Mouse (Mus musculus) forebrain, embryonic 13.5 days (tissue): ENCODE results near the gene Amdhd2. TPM values are rescaled to one million over a fixed set of nuclear protein-coding genes. Genes with fewer than 3 reads are reported as not detected.

ENCODE experiments used
- ATAC-seq: fragments of 200-750 bp; cut with Nextera tagmentation; 2 replicates; pipeline ENCODE4 v1.8.0; 2017
- H3K27ac ChIP-seq: fragments of 300-500 bp; sonication (generic); 2 replicates; pipeline ENCODE4 v1.5.1; 2015; ENCODE audit warnings: inconsistent platforms, mild to moderate bottlenecking, moderate library complexity
- H3K27me3 ChIP-seq: fragments of 300-500 bp; sonication (generic); 2 replicates; pipeline ENCODE4 v1.6.1; 2015; ENCODE audit warnings: mild to moderate bottlenecking, inconsistent platforms
- H3K36me3 ChIP-seq: fragments of 300-500 bp; sonication (generic); 2 replicates; pipeline ENCODE4 v1.6.1; 2015; ENCODE audit warnings: mild to moderate bottlenecking, inconsistent platforms; ENCODE audit not compliant: poor library complexity, severe bottlenecking
- H3K4me1 ChIP-seq: fragments of 300-500 bp; sonication (generic); 2 replicates; pipeline ENCODE4 v1.6.1; 2015; ENCODE audit warnings: inconsistent platforms
- H3K4me2 ChIP-seq: fragments of 300-500 bp; sonication (generic); 2 replicates; pipeline ENCODE4 v1.6.1; 2015; ENCODE audit warnings: inconsistent platforms, mild to moderate bottlenecking, moderate library complexity
- H3K4me3 ChIP-seq: fragments of 300-500 bp; sonication (generic); 2 replicates; pipeline ENCODE4 v1.5.1; 2015; ENCODE audit warnings: mild to moderate bottlenecking, inconsistent platforms
- H3K9ac ChIP-seq: fragments of 300-500 bp; sonication (generic); 2 replicates; pipeline ENCODE4 v1.6.1; 2015; ENCODE audit warnings: mild to moderate bottlenecking, inconsistent platforms
- H3K9me3 ChIP-seq: fragments of 300-500 bp; sonication (generic); replicated peaks from 2 replicates; pipeline ENCODE4 v1.6.1; 2016; ENCODE audit warnings: inconsistent platforms
- WGBS: fragments of 180-500 bp; shearing (Covaris S2); methylation state at CpG from one replicate; pipeline ENCODE4 v1.1.7; 2015; 5-methylcytosine and 5-hydroxymethylcytosine counted together
- polyA plus RNA-seq: library from polyadenylated mRNA; unstranded; fragments of >200 nt; fragmentation: Nextera tagmentation; extraction: Ambion mirVana; gene quantifications from 2 replicates; pipeline ENCODE4 v1.2.1, GENCODE M21; 2015

Gene Amdhd2
- polyA plus RNA-seq, 1 experiment from 2014 or later, result 30.1 TPM

DNA sequence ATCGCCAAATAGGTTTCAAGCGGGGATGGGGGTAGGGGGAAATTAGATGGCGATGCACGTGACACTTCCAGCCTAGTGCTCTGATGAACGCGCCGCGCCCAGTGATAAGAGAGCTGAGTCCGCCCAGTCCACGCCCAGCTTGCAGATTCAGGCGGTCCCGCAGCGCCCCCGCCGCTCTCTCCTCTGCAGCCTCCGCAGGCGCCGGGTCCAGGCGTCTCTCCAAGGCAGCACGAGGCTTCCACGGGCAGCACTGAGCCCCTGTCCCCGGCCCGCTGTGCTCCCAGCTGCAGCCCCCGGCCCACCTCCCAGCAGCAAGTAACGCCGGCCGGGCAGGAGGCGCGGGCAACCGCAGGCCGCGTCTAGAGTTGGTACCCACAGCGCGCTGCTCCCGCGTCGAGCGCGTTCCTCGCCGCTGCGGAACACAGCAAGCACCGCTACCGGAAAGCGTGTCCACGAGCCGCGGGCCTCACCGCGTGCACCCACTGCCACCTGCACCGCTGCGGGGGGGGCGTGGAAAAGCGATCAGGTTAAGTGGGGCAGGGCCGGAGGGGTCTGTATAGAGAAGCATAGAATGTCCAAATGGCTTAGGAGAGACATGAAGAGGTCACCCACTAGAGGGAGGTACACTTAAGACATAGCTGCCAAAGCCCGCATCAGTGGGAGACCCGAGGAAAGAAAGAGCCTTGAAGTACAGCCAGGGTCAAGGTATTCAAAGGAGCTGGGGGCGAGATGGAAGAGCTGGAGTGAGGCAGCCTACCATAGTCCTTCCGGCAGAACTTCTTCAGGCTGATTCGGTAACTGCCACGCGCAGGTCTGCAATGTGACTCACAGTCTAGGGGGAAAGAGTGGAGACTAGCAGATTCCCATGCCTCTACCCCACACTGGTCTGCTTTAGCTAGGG, 43.1 kb upstream of the Amdhd2 start:
- WGBS, result 4% methylated on average over 62 of the region's 62 CpGs
- no peaks in the 10 kb centered on the region for H3K9me3 ChIP-seq
- peak overlapping the region; percentile 71 for H3K9ac ChIP-seq
- no peaks in the 10 kb centered on the region for H3K36me3 ChIP-seq
- H3K4me2 ChIP-seq, result peak overlapping the region; percentile 94
- H3K4me1 ChIP-seq, result peaks cover 80% of the 10 kb centered on the region
- H3K27ac ChIP-seq, result peak overlapping the region; percentile 51
- peaks cover 33% of the 10 kb centered on the region for H3K27me3 ChIP-seq
- peak overlapping the region; percentile 70 for H3K4me3 ChIP-seq
- peak; percentile 31 for ATAC-seq

DNA sequence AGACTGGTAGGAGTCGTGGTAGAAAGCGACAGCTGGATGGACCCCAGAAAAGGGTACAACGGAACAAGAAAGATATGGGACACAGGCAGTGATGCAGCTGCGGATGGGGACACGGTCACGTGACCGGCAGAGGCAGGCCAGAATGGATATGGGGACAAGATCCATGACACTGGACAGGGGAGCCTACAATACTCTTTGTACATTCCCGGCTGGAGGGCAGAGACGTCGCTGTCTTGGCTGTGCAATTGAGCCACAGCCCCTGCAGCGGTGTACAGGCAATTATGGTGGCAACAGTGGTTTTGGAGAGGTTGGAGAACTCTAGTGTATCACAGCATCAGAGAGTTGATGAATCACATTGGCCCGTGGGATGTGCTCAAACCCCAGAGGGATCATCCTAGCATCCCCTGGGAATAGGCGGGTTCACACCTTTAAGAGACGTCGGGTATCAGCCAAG, 42.4 kb upstream of the Amdhd2 start:
- WGBS, result 4% methylated on average over 15 of the region's 15 CpGs
- Histone ChIP-seq H3K4me2 (peak overlapping the region; percentile 94), H3K27ac (peak overlapping the region; percentile 22; the same call in 1 of the 2 replicates), H3K9ac (peak overlapping the region; percentile 76), H3K36me3 (no peaks in the 10 kb centered on the region), H3K4me1 (peaks cover 72% of the 10 kb centered on the region), H3K27me3 (peaks cover 28% of the 10 kb centered on the region), H3K4me3 (peak overlapping the region; percentile 70), H3K9me3 (no peaks in the 10 kb centered on the region)
- ATAC-seq, result peak; percentile 23

DNA sequence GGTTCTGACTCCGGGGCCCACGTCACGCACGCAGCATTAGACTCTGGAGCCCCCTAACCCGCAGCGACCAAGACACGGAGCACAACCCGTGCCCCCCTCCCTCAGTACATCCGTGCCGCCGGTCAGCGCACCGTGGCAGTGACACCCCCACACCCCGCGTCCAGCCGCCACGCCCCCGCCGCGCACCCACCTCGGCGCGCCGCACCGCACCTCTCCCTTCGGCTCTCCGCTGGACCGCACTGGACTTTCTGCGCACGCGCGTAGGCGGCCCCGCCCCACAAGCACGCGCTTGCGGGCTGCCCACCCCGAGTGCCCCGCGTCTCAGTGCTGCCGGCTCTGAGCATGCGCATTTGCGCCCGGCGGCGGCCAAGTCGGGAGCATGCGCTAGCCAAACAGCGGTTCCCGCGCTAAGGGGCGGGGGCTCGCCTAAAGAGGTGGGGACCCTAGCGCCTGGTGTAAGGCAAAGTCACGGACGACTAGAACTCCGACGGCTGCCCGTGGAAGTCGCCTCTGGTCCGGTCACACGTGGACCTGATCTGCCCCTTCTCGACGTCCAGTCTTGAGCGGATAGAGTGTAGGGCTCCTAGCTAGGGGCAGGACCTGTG, 41.8 kb upstream of the Amdhd2 start, which contains the start of gene Tbc1d24:
Gene Tbc1d24 (minus strand): TSS at position 279 of the 605 bp plus-strand sequence.
- Histone ChIP-seq H3K27me3 (peaks cover 22% of the 10 kb centered on the region), H3K9me3 (no peaks in the 10 kb centered on the region), H3K36me3 (no peaks in the 10 kb centered on the region), H3K4me3 (peak within 1 kb of the TSS; percentile 70), H3K4me1 (peaks cover 67% of the 10 kb centered on the region), H3K27ac (peak within 1 kb of the TSS; percentile 22), H3K4me2 (peak within 1 kb of the TSS; percentile 94), H3K9ac (peak within 1 kb of the TSS; percentile 76)
- ATAC-seq, result peak; percentile 77
- WGBS, result under 1% methylated on average over 65 of the region's 65 CpGs

DNA sequence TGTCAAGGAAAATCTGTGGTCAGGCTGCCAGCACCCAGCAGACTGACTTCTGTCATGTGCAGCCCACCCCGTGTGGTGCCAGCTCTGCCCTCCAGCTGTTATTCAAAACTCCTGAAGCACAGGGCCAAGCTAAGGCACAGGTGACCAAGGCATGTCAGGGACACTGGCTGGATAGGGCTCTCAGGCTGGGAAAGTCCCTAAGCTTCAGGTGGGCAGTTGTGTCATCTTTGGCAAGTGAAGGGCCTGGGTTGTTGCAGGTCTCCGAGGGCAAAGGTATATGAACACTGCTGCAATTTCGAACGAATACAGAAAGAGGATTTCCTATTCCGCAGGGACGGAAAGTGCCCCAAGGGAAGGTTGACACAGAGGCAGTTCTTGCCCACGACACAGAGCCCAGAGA, 41.3 kb upstream of the Amdhd2 start:
- peak overlapping the region; percentile 94 for H3K4me2 ChIP-seq
- 13% methylated on average over 7 of the region's 7 CpGs for WGBS

DNA sequence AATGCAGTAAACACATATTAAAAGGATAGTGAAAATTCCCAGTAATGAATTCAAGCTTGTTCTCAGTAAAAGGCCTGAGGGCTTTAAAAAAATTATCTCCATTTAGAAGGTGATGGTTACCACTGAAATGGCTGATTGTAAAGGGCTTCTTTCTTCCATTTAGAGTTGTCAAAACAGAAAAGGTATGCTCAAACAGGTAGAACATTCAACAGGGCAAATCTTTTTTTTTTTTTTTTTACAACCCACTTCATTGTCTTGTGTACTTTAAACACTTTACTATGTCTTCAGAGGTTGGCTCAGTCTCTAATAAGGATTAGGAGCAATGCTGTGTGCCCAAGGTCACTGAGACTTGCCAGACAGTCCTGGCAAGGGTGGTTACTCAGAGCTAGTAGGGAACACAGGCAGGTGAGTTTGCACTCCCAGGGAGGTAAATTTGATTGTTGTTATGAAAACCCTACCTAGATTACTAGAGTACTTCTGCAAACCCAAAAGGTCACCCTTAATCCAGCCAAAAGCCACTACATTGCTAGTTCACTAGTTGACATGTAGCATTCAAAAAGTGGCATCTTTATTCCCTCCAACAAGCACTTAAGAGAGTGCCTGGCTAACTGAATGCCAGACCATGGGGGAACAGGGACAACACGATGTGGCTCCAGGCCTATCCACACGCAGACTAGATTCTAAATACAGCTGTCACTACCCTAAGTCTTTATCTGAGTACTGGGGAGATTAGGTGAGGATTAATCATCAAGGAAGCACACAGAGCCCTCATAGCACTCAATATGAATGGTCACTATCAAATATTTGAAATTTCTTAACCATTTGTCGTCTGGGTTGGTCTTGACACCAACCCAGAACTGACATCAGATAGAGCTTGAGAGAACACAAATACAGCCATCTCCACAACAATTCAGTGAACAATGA, 40.3 kb upstream of the Amdhd2 start:
- ATAC-seq, result no peak
- Histone ChIP-seq H3K27me3 (peaks cover 18% of the 10 kb centered on the region), H3K27ac (no peak overlapping the region), H3K36me3 (no peaks in the 10 kb centered on the region), H3K9ac (peak overlapping the region; percentile 76; the same call in 1 of the 2 replicates), H3K9me3 (no peaks in the 10 kb centered on the region), H3K4me1 (peaks cover 54% of the 10 kb centered on the region), H3K4me3 (peak overlapping the region; percentile 70), H3K4me2 (peak overlapping the region; percentile 94)
- WGBS, result 83% methylated on average over 3 of the region's 3 CpGs

More for the DNA sequence above, 41.3 kb upstream of the Amdhd2 start:
- Histone ChIP-seq H3K27me3 (peaks cover 18% of the 10 kb centered on the region), H3K9me3 (no peaks in the 10 kb centered on the region), H3K27ac (no peak overlapping the region; the same call in 1 of the 2 replicates), H3K9ac (peak overlapping the region; percentile 76), H3K36me3 (no peaks in the 10 kb centered on the region), H3K4me3 (peak overlapping the region; percentile 70), H3K4me1 (peaks cover 64% of the 10 kb centered on the region)
- ATAC-seq, result no peak

DNA sequence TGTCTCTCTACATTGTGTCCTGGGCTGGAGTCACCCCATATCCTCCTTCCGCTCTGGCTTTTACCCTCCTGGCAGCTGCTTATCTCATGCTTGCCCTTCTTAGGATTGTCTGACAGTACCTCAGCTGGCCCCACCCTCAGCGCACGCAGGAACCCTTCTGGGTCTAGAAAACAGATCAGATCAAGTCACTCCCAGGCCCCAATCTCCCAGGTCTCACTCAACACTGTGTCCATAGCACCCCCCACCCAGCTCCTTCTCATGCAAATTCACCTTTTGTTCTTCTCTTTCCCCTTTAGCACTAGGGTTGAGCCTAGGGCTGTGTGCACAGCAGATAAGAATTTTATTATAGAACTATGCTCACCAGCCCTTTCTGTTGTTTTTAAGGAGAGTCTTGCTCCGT, 39.5 kb upstream of the Amdhd2 start:
- 41% methylated on average over 4 of the region's 4 CpGs for WGBS
- Histone ChIP-seq H3K4me3 (no peak overlapping the region), H3K4me1 (peaks cover 46% of the 10 kb centered on the region), H3K27ac (no peak overlapping the region), H3K27me3 (peaks cover 14% of the 10 kb centered on the region), H3K9me3 (no peaks in the 10 kb centered on the region), H3K4me2 (peak overlapping the region; percentile 16; the same call in 1 of the 2 replicates), H3K9ac (peak overlapping the region; percentile 51), H3K36me3 (no peaks in the 10 kb centered on the region)
- no peak for ATAC-seq

DNA sequence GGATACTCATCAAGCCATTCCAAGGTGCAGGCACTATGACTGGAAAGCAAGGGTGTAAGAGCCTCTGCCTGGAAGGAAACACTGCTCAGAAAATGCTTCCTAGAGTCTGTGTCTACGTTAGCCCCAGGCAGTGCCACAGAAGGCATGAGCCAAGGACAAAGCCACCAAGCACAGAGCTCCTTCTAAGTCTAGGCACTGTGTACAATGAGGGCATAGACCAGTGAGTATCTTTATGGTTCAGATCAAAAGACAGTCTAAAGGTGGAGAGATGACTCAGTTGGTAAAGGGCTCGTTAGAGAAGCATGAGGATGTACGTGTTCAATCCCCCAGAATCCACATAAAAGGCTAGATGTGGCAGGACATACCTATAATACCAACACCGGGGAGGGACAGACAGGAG, 37.5 kb upstream of the Amdhd2 start:
- H3K9me3 ChIP-seq, result no peaks in the 10 kb centered on the region
- 71% methylated on average over 4 of the region's 4 CpGs for WGBS
- H3K4me1 ChIP-seq, result peaks cover 27% of the 10 kb centered on the region
- H3K36me3 ChIP-seq, result no peaks in the 10 kb centered on the region
- no peak overlapping the region for H3K4me2 ChIP-seq
- H3K4me3 ChIP-seq, result no peak overlapping the region
- H3K9ac ChIP-seq, result no peak overlapping the region
- ATAC-seq, result no peak
- H3K27ac ChIP-seq, result no peak overlapping the region
- H3K27me3 ChIP-seq, result no peaks in the 10 kb centered on the region; the same call in 1 of the 2 replicates

DNA sequence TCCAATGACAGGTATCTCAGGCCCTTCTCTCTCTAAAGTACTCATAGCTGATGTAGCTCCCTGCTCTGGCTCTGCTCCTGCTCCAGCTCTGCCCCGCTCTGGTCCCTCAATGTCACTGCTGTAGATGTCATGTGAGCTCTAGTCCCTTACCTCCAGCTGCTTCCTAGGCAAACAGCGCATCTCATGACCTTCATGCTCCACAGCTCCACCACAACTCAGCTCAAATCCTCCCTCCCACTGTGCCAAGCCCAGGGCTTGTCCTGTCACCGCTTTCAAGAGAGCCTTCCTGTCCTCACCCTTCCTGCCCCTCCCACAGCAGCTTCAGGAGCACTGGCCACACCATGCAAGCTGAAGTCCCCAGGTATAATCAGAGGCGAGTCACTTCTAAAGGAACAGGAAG, 36.2 kb upstream of the Amdhd2 start:
- H3K36me3 ChIP-seq, result no peaks in the 10 kb centered on the region
- no peak overlapping the region; the same call in 1 of the 2 replicates for H3K9ac ChIP-seq
- ATAC-seq, result no peak
- no peaks in the 10 kb centered on the region for H3K27me3 ChIP-seq
- no peak overlapping the region for H3K4me2 ChIP-seq
- no peaks in the 10 kb centered on the region for H3K9me3 ChIP-seq
- peaks cover 18% of the 10 kb centered on the region for H3K4me1 ChIP-seq
- H3K27ac ChIP-seq, result no peak overlapping the region
- H3K4me3 ChIP-seq, result no peak overlapping the region
- WGBS, result 75% methylated on average over 4 of the region's 4 CpGs

DNA sequence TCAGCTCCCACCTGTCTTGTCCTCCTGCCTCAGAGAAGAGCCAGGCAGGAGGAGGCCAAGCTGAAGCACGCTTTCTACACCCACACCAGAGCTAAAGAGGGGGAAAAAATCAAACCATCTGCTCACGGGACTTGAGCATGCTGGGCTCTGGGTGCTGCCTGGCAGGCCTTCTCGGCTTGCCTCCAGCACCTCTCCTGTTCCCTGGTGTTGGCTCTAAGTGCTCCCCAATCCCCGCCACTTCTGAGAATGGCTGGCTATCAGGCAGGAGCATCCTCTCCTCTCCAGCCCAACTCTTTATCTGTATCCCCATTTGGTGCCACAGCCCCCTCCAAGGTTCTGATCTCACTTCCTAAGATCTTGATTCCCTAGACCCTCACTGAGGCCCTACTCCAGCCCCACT, 35.7 kb upstream of the Amdhd2 start:
- H3K36me3 ChIP-seq, result no peaks in the 10 kb centered on the region
- no peaks in the 10 kb centered on the region for H3K9me3 ChIP-seq
- H3K4me3 ChIP-seq, result no peak overlapping the region
- no peak overlapping the region for H3K27ac ChIP-seq
- H3K4me1 ChIP-seq, result peaks cover 13% of the 10 kb centered on the region
- no peaks in the 10 kb centered on the region for H3K27me3 ChIP-seq
- no peak overlapping the region for H3K4me2 ChIP-seq
- ATAC-seq, result no peak; the same call in 1 of the 2 replicates
- WGBS, result 79% methylated on average over 4 of the region's 4 CpGs
- H3K9ac ChIP-seq, result no peak overlapping the region

DNA sequence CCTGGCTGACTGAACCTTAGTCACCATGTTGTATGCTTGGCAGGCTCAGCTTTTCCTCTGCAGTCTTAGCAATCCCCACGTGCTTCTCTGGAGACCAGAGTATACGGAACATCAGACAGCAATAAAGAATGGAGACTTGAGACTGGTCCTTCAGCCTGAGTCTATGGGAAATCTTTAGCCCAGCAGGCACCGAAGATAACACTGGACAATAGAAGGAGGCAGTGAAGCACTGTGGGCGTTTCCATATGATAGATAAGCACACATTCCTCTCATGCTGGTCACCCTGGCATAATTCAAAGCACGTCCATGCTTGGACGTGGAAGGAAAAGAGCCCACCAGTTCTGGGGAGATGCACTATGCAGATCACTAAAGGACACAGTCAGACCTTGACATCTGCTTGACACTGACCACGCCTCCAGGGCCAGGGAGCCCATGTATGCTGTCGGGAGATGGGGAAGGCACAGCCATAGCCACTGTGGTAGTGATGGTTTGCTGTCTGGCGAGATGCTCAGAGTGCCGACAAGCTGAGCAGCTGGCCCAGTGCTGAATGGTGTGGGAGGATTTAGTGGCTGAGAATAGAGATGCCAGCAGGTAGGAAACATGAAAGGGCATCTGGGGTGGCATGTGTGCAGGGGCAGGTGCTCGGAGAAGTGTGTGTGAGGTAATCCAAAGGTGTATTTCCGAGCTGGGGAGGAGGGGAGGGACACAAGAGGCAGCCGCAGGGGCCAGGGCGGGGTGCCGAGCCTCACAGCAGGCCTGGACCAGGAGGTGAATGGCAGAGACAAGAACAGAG, 33.7 kb upstream of the Amdhd2 start:
- no peak overlapping the region for H3K4me3 ChIP-seq
- no peak for ATAC-seq
- H3K9me3 ChIP-seq, result no peaks in the 10 kb centered on the region
- H3K4me1 ChIP-seq, result no peaks in the 10 kb centered on the region
- no peaks in the 10 kb centered on the region for H3K36me3 ChIP-seq
- no peaks in the 10 kb centered on the region for H3K27me3 ChIP-seq
- H3K4me2 ChIP-seq, result no peak overlapping the region
- 0 out of 2 replicates have a peak overlapping the region, but pooled peaks have one; percentile 3 for H3K9ac ChIP-seq
- no peak overlapping the region for H3K27ac ChIP-seq
- 69% methylated on average over 15 of the region's 15 CpGs for WGBS

DNA sequence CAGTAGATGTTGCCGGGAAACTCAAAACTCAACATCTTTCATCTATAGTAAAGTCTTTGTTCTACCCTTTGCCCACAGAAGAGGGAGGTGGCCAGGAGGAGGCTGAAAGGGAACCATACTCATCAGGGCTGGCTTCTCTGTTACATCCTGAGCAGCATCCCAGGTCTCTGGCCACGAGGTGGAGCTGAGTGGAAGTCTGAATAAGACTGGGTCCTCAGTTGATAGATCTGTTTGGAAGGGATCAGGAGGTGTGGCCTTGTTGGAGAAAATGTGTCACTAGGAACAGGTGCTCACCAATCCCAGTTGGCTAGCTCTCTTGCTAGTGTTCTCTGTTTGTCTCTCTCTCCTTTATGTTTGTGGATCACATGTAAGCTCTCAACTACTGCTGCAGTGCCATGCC, 31.8 kb upstream of the Amdhd2 start:
- 69% methylated on average over 2 of the region's 2 CpGs for WGBS
- H3K4me2 ChIP-seq, result no peak overlapping the region
- no peaks in the 10 kb centered on the region for H3K9me3 ChIP-seq
- no peaks in the 10 kb centered on the region for H3K27me3 ChIP-seq
- H3K9ac ChIP-seq, result no peak overlapping the region
- H3K4me3 ChIP-seq, result no peak overlapping the region
- no peak overlapping the region for H3K27ac ChIP-seq
- no peaks in the 10 kb centered on the region for H3K36me3 ChIP-seq
- no peaks in the 10 kb centered on the region for H3K4me1 ChIP-seq
- ATAC-seq, result no peak
